Mouse (Mus musculus): Measurements from ENCODE around the gene Ubqln5.

Ubqln5 gene

DNA sequence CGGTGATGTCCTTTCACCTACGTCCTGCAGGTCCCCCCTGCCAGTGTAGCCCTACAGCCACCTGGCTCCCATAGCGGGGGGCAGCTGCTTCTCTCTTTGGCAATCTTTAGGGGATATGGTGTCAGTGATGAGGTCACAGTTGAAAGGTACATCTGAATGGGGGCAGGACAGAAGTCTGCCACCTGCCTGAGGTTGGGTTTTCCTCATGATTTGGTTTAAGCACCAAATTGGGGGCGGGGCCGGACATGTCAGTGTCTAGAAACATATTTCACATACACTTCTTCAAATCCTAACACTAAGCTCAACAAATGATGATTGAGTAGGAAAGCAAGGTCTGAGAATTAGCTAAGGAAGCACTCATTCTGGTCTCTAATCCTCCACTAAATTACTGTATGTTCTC, at the start of gene Ubqln5:
Gene Ubqln5 (minus strand): TSS at position 101 of the 400 bp plus-strand sequence.
- DNase-seq: no peak

DNA sequence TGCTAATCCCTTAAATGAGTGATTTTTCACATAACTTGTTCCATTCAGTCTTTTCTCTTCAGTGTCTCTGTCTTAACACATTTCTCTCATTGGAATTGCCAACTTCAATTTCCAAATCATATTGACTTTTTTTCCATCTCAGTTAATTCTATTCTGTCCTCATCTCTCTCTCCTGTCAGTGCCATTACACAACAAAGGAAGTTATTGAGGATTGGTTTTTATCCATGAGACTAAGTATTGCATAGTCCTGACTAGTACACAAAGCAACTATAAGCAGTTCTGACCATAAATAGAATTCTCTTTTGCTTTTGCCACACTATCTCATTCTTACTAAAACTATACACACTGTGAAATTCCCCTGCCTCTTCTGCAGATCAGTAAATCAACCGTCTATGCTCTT, 49.4 kb upstream of the Ubqln5 start:
- no peak for DNase-seq

DNA sequence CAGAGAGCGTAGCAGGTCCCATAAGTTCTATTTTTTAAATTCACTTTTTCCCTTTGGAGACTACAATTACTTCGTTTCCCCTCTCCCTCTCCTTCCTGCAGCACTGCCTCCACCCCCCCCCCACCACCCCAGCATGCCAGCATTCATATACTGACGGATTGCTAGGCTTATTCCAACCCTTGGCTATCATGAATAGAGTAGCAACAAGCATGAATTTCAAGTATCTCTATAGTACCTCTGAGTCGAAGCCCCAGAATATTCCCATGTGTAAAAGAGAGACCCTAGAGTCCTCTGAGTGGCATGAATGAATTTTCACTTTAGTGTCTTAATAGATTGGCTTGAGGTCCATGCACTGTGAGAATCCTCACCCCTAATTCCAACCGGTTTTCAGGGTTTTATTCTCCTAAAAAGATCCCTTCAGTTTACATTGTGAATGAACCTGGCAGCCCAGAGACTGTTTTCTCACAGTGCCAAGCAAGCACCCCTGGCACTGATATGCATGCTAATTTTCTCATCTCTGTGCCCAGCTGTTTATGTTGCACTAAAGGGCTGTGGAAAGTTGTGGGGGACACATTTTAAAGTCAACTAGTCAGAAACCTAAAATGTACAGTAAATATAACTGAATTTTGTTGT, 48.9 kb upstream of the Ubqln5 start:
- no peak for DNase-seq

DNA sequence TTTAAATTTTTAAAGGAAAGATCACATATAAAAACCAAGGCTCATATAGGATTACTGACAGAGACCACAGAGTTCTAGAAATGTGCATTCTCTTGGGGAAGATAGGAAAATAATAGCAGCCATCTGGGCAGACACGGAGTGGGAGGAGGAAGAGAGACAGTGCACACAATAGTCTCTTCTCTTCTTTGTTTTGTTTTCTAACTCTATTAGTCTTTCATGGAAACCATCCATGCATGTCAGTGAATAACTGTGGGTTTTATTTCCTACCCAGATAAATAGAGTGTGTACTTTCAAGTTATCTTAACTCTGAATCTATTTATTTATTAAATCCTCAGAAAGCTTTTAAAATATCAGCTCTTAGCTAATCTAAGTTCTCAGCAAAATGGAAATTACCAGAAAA, 45.5 kb upstream of the Ubqln5 start:
- DNase-seq: no peak

DNA sequence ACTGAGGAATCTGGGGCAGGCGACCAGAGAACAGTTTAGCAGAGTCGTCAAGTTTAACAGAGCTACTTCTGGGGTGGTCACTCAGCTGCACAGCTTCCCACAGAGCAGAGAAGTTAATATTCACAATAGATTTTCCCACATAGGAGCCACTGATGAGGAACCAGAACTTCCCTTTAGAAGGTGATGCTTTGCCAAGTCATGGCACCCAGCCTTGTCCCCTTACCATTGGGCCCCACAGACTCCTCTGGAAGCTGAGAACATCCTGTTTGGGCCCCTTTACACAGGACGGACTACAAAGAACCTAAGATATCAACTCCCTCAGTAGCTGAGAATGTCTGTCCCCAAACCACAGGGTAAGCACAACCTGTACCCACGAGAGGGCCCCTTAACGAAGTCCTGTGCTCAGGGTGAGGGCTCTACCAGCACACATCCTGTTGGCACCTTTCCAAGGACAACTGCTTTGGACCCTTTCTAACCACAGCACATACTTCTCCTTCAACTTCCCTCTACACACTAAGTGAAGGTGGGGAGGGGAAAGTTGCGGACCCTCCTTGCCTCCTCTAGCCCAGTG, 40.1 kb upstream of the Ubqln5 start:
- no peak for DNase-seq

DNA sequence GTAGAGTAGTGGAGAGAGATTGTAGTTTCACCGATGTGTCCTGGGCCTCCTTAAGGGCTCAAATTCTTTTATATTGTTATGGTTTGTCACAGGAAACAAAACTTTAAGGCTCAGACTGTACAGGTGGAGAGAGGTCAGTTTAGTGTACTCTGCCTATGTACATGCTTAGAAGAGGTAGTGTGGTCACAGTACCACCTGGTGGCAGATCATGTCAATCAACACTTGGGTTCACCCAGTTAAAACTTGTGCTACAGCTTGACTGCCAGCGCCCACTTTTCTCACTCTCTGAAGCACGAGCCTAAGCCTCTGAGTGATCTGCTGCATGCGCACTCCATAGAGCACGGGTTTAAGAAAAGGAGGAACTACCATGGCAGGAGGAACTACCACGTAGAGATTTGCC, 37.5 kb upstream of the Ubqln5 start:
- no peak for DNase-seq

DNA sequence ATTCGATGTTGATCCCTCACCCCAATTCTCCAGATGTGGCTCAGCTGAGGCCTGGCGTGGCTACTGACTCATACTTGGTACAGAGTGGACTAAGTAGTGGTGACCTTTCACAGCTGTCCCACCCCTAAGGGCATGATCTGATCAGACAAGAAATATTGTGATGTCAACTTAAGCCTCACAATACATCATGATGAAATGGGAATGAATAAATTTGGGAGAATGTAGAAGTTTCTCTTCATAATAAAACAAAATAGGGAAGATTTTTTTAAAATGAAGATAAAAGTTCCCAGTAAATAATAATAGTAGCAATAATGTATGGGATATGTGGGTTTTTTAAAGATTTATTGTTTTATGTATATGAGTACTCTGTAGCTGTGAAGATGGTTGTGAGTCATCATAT, 20.8 kb upstream of the Ubqln5 start, which contains the start of gene Ubqlnl:
Gene Ubqlnl (minus strand): TSS at position 101 of the 400 bp plus-strand sequence.
- DNase-seq: no peak

DNA sequence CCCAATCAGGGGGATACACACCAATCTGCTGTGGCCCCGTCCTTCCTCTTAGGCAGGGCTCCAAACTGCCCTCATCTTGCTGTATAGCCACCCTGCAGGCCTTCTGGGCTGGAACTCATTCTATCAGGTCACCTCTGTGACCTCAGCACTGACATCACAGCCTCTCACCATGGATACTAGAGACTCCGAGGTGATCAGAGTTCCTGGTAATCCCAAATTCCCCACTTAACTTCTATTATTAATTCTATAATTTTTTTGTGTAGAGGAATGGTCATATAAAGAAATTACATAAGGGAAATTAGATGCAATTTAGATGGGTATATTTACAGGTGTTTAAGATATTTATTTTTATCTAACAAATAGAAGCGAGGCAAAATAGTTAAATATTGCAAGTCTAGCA, 13.6 kb upstream of the Ubqln5 start, which contains the start of gene Ubqln3:
Gene Ubqln3 (minus strand): TSS at position 101 of the 400 bp plus-strand sequence.
- no peak for DNase-seq

DNA sequence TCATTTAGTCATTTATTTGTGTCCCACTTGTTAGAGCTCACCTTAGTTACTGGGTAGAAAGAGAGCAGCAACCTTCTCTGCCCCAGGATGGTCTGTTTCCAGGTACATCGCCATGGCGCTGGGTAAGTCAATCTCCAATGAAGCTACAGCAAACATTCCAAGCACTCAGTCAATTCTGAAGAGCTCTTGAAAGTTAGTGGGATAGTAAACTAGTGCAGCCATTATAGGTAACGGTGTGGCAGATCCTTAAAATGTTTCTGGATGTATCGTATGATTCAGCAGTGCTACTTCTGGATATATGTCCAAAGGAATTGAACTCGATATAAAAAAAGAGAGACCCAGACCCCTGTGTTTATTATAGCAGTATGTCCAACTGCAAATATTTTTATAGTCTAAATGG, 7.7 kb upstream of the Ubqln5 start, which contains the start of gene Olfr643:
Gene Olfr643 (minus strand): TSS at position 101 of the 400 bp plus-strand sequence.
- no peak for DNase-seq

DNA sequence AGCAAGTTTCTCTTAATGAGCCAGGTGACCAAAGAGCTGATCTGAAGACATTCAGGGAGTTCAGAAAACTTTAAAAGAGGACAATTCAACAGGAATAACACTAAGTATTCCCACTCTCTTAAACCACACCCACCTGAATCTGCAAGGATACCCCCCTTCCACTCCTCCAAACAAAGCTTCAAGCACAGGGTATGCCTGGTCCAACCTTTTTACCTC, 25.0 kb downstream of the Ubqln5 start, which contains the start of gene Olfr646:
Gene Olfr646 (plus strand): TSS at position 117 of the 216 bp plus-strand sequence.
- no peak for DNase-seq

DNA sequence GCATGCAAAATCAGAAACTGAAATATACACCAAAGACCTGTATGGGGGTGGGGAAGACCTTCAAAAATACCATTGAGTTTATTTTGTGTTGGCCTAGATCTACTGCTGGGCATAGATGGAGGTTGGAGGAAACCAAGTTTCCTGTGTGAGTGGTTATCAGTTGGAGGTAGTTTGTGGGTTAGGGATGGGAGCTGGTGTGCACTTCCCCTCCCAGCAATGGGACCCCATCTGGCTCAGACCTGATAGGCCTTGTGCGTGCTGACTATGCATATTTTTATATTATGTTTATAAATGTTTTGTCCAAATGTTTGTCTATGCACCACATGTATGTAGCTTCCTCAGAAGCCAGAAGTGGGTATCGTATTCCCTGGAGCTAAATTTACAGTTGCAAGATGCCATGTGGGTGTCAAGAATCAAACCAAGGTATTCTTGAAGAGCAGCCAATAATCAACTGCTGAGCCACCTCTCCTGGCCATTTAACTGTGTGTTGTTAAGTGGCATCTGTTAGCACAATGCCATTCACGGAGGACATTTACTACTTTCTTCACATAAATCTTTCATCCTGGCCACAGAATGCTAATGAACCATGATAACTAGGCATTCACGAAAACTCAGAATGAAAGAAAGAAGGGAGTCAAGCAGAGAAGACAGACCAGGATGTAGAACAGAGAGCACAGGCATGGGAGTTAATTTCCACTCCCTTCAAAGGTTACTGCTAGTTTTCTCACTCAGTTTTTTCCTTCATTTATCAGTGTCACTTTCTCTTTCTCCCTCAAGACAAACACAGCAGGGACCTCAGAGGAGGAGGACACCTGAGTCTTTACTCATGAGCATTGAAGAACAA, 25.5 kb downstream of the Ubqln5 start:
- no peak for DNase-seq

DNA sequence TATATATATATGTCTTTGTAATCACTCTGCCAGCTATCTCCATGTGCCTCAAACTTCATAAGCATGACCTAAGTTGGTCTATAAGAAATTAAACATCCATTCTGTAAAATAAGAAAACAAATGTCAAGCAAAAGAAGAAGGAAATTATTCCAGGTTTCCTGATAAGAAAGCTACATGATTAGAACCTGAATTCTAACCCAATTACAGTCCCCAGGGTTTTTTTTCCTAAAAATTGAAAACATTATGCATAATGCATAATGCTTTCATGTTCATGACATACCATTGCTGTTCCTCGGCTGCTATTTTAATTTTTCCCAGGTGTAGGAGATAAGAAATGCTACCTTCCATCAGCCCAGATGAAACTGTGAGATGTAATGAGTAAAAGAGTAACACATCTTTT, 44.3 kb downstream of the Ubqln5 start, which contains the start of gene Olfr645:
Gene Olfr645 (minus strand): TSS at position 101 of the 400 bp plus-strand sequence.
- no peak for DNase-seq
